Mouse (Mus musculus) limb, embryonic 10.5 days (tissue): ENCODE results near the gene Btg1-ps1. TPM values are rescaled to one million over a fixed set of nuclear protein-coding genes. Genes with fewer than 3 reads are reported as not detected.
"Not testable (repeated sequence)": the region's sequence is repeated elsewhere in the genome, so short reads cannot be mapped to it uniquely, and the experiment has no call there.

Experiments used
- DNase-seq: peaks from one replicate; pipeline ENCODE4 v3.0.0-alpha.2; 2017; ENCODE audit warnings: low spot score
- H3K27ac ChIP-seq: fragments of 300-500 bp; sonication (generic); 2 replicates; pipeline ENCODE4 v1.5.1; 2016; ENCODE audit warnings: mild to moderate bottlenecking
- H3K27me3 ChIP-seq: fragments of 300-500 bp; sonication (generic); 2 replicates; pipeline ENCODE4 v1.6.1; 2016; ENCODE audit warnings: low read depth, mild to moderate bottlenecking; ENCODE audit not compliant: poor library complexity, severe bottlenecking
- H3K36me3 ChIP-seq: fragments of 300-500 bp; sonication (generic); 2 replicates; pipeline ENCODE4 v1.6.1; 2016; ENCODE audit warnings: mild to moderate bottlenecking, moderate library complexity
- H3K4me1 ChIP-seq: fragments of 300-500 bp; sonication (generic); 2 replicates; pipeline ENCODE4 v1.6.1; 2016
- H3K4me3 ChIP-seq: fragments of 300-500 bp; sonication (generic); 2 replicates; pipeline ENCODE4 v1.5.1; 2016; ENCODE audit warnings: mild to moderate bottlenecking, moderate library complexity
- H3K9me3 ChIP-seq: fragments of 300-500 bp; sonication (generic); replicated peaks from 2 replicates; pipeline ENCODE4 v1.6.1; 2016; ENCODE audit warnings: mild to moderate bottlenecking
- WGBS: fragments of 180-500 bp; shearing (Covaris S2); methylation state at CpG from one replicate; pipeline ENCODE4 v1.1.7; 2016; 5-methylcytosine and 5-hydroxymethylcytosine counted together
- polyA plus RNA-seq: library from polyadenylated mRNA; unstranded; fragments of >200 nt; fragmentation: Nextera tagmentation; extraction: Ambion mirVana; gene quantifications from 2 replicates; pipeline ENCODE4 v1.2.1, GENCODE M21; 2016

The Btg1-ps1 gene
- polyA plus RNA-seq = not detected in 2 replicates

- not testable (repeated sequence) for H3K4me1 ChIP-seq, H3K4me3 ChIP-seq, H3K27ac ChIP-seq, DNase-seq, H3K9me3 ChIP-seq, H3K27me3 ChIP-seq, H3K36me3 ChIP-seq
These were observed at the start of gene Btg1-ps1 for GRCm38 (mm10) chrX:38018597-38018996. TSS of gene Btg1-ps1 (minus strand) at chrX:38018815.

- no peaks in the 10 kb centered on the region for H3K9me3 ChIP-seq
- H3K4me3 ChIP-seq = no peak within 1 kb of the TSS
- no peak for DNase-seq
- no peaks in the 10 kb centered on the region for H3K27me3 ChIP-seq
- H3K36me3 ChIP-seq = no peaks in the 10 kb centered on the region
- H3K27ac ChIP-seq = no peak within 1 kb of the TSS
- 90% methylated on average over 11 of the region's 11 CpGs for WGBS
- H3K4me1 ChIP-seq = no peaks in the 10 kb centered on the region
These were observed 47.6 kb upstream of the Btg1-ps1 start, which contains the start of gene Rhox10 for GRCm38 (mm10) chrX:38066175-38066574. TSS of gene Rhox10 (plus strand) at chrX:38066475.

DNA sequence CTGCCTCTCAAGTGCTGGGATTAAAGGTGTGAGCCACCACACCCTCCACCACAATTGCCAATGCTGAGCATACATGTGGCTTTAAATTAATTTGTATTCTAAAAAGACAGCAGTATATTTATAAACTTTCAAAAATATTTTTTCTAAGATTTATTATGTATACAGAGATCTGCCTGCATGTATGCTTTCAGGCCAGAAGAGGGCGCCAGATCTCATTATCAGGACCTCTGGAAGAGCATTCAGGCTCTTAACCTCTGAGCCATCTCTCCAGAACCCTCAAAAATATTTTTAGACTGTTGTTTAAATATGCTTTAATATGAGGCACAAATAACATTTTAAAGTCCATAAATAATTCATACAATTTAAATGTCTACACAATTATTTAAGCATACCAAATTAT lies 42.9 kb upstream of the Btg1-ps1 start:
- Histone ChIP-seq H3K27ac (no peak overlapping the region), H3K36me3 (no peaks in the 10 kb centered on the region), H3K4me1 (no peaks in the 10 kb centered on the region), H3K4me3 (no peak overlapping the region), H3K9me3 (no peaks in the 10 kb centered on the region), H3K27me3 (no peaks in the 10 kb centered on the region)
- 0% methylated on average over 1 of the region's 1 CpGs for WGBS
- no peak for DNase-seq

DNA sequence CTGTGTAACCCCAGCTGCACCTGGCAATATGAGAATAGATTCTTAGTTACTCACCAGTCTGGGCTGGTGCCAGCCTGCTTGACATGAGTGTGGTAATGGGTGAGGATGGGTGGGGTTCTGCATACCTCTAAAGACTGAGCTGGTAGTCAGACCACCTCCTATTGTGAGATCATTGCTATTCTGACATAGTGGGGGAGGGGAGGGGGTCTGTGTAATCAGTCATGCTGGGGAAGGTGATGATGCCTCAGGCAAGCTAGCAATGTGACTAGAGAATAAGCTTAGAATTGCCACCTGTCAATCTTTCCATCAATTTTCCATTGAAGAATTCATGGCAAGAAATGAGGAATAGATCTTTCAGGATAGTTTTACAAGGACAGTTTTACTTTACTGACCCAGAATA lies 24.4 kb upstream of the Btg1-ps1 start, which contains the start of gene Btg1-ps2:
Gene Btg1-ps2 (minus strand): TSS at position 101 of the 400 bp plus-strand sequence.
- not testable (repeated sequence) for H3K36me3 ChIP-seq, H3K4me3 ChIP-seq, H3K9me3 ChIP-seq, H3K4me1 ChIP-seq, DNase-seq, H3K27me3 ChIP-seq, H3K27ac ChIP-seq

GRCm38 (mm10) chrX:38039666-38040065 lies 21.1 kb upstream of the Btg1-ps1 start:
- WGBS = 92% methylated on average over 5 of the region's 5 CpGs
- H3K4me1 ChIP-seq = no peaks in the 10 kb centered on the region

GRCm38 (mm10) chrX:38033841-38034240 lies 15.2 kb upstream of the Btg1-ps1 start:
- Histone ChIP-seq H3K27me3 (no peaks in the 10 kb centered on the region), H3K36me3 (no peaks in the 10 kb centered on the region), H3K4me3 (no peak overlapping the region), H3K27ac (no peak overlapping the region), H3K4me1 (no peaks in the 10 kb centered on the region), H3K9me3 (no peaks in the 10 kb centered on the region)
- 59% methylated on average over 2 of the region's 2 CpGs for WGBS
- no peak for DNase-seq

More at GRCm38 (mm10) chrX:38039666-38040065, 21.1 kb upstream of the Btg1-ps1 start:
- Histone ChIP-seq H3K36me3 (no peaks in the 10 kb centered on the region), H3K27me3 (no peaks in the 10 kb centered on the region), H3K9me3 (no peaks in the 10 kb centered on the region), H3K4me3 (no peak overlapping the region), H3K27ac (no peak overlapping the region)
- DNase-seq = no peak

DNA sequence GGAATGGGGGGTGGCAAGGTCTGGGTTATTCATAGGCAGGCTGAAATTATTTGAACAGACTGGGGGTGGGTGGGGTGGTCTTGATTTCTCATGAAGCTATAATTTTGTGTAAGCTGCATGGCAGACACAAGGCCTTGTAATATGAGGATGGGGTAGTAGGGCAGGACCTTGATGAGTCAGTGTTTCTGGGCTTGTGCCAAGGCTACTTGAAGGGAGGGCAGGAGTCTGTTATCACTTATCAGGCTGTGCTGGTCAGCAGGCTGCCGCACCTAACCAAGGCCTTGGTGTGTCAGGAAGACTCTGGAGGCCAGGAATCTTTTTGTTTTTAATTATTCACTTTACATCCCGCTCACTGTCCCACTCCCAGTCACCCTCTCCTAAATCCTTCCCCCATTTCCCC lies 9.9 kb downstream of the Btg1-ps1 start:
- H3K9me3 ChIP-seq = no peaks in the 10 kb centered on the region
- DNase-seq = no peak
- no peaks in the 10 kb centered on the region for H3K36me3 ChIP-seq
- no peaks in the 10 kb centered on the region for H3K4me1 ChIP-seq
- no peak overlapping the region for H3K27ac ChIP-seq
- no peak overlapping the region for H3K4me3 ChIP-seq
- 86% methylated on average over 2 of the region's 2 CpGs for WGBS
- no peaks in the 10 kb centered on the region for H3K27me3 ChIP-seq

Other genes with a start within 250 kb of the Btg1-ps1 start
- gene Rhox5, start 214.0 kb downstream of the Btg1-ps1 start, polyA plus RNA-seq = 1.8 and 2.3 TPM in 2 replicates
- gene Rhox6, start 191.9 kb downstream of the Btg1-ps1 start, polyA plus RNA-seq = not detected in 2 replicates
- not detected in 2 replicates for gene Rhox7a, start 187.1 kb downstream of the Btg1-ps1 start, polyA plus RNA-seq
- not detected in 2 replicates for gene Rhox8, start 139.9 kb downstream of the Btg1-ps1 start, polyA plus RNA-seq
- gene Rhox7b, start 121.6 kb downstream of the Btg1-ps1 start, polyA plus RNA-seq = not detected in 2 replicates
- gene Rhox9, start 117.0 kb downstream of the Btg1-ps1 start, polyA plus RNA-seq = not detected in 2 replicates
- not detected in 2 replicates for gene Btg1-ps2, start 24.3 kb upstream of the Btg1-ps1 start, polyA plus RNA-seq
- not detected in 2 replicates for gene Rhox10, start 47.7 kb upstream of the Btg1-ps1 start, polyA plus RNA-seq
- not detected in 2 replicates for gene Rhox11, start 66.3 kb upstream of the Btg1-ps1 start, polyA plus RNA-seq
- gene Rhox12, start 92.1 kb upstream of the Btg1-ps1 start, polyA plus RNA-seq = not detected in 2 replicates
- gene Rhox13, start 102.4 kb upstream of the Btg1-ps1 start, polyA plus RNA-seq = not detected in 2 replicates
- gene Zbtb33, start 171.0 kb upstream of the Btg1-ps1 start, polyA plus RNA-seq = 3.3 and 3.4 TPM in 2 replicates
- gene Tmem255a, start 233.6 kb upstream of the Btg1-ps1 start, polyA plus RNA-seq = 25.7 and 28.0 TPM in 2 replicates